ENCODE assay signal across 14 mouse cellular contexts in genomic region chr3:94611343-94611742, GRCm38 (mm10). TPM values are rescaled to one million over a fixed set of nuclear protein-coding genes. Genes with fewer than 3 reads are reported as not detected.
A peak's percentile ranks its signal among the peaks of the same experiment; 100 is the strongest.
DNase-seq lines count a peak whose midpoint lies in the region; ATAC-seq and TF ChIP-seq lines count a peak whose summit lies in the region.
"Had no signal": no experiment of that assay in that cellular context is flagged by ENCODE, and none has a peak within 500 bp of the region (broad histone marks: within the 10 kb centered on the region; RNA-seq: fewer than 3 reads in every experiment).

No protein-coding gene starts in this region.

- H3K36me3 ChIP-seq in forebrain, embryonic 13.5 days (ENCODE audit: poor library complexity, severe bottlenecking), result no peaks in the 10 kb centered on the region
- H3K36me3 ChIP-seq in forebrain, embryonic 12.5 days (replicated peaks), result no peaks in the 10 kb centered on the region
- no peaks in the 10 kb centered on the region for H3K36me3 ChIP-seq in limb, embryonic 14.5 days (ENCODE audit: control insufficient read depth, insufficient read depth, low read length)
- H3K36me3 ChIP-seq in intestine, postnatal 0 days (ENCODE audit: control insufficient read depth, insufficient read depth), result peaks cover 14% of the 10 kb centered on the region
- H3K36me3 ChIP-seq: hindbrain, embryonic 12.5 days had no signal

- H3K27me3 ChIP-seq in forebrain, embryonic 13.5 days, result no peaks in the 10 kb centered on the region
- no peaks in the 10 kb centered on the region for H3K27me3 ChIP-seq in forebrain, embryonic 12.5 days
- H3K27me3 ChIP-seq in limb, embryonic 14.5 days (ENCODE audit: control insufficient read depth, insufficient read depth, low read length), result no peaks in the 10 kb centered on the region
- no peaks in the 10 kb centered on the region for H3K27me3 ChIP-seq in intestine, postnatal 0 days (replicated peaks; ENCODE audit: control insufficient read depth, insufficient read depth, low read length)
- H3K27me3 ChIP-seq: hindbrain, embryonic 12.5 days had no signal

- intact Hi-C loops in left cerebral cortex, adult 2 months (cut with DNase I), result loop anchor here (10.0 kb wide), 1 partner anchor 113 kb away; no protein-coding TSS in a partner anchor

- no peak overlapping the region for H3K4me2 ChIP-seq in forebrain, embryonic 13.5 days
- H3K4me2 ChIP-seq in forebrain, embryonic 12.5 days, result no peak overlapping the region
- no peak overlapping the region for H3K4me2 ChIP-seq in limb, embryonic 14.5 days (replicated peaks; ENCODE audit: low read depth, low read length, severe bottlenecking)
- H3K4me2 ChIP-seq in intestine, postnatal 0 days (replicated peaks; ENCODE audit: low read depth), result no peak overlapping the region
- H3K4me2 ChIP-seq: hindbrain, embryonic 12.5 days had no signal

- H3K9me3 ChIP-seq in forebrain, embryonic 13.5 days (replicated peaks), result no peaks in the 10 kb centered on the region
- H3K9me3 ChIP-seq in forebrain, embryonic 12.5 days, result no peaks in the 10 kb centered on the region
- H3K9me3 ChIP-seq in limb, embryonic 14.5 days (ENCODE audit: control insufficient read depth, low read length), result no peaks in the 10 kb centered on the region
- H3K9me3 ChIP-seq in intestine, postnatal 0 days (ENCODE audit: control insufficient read depth), result no peaks in the 10 kb centered on the region
- H3K9me3 ChIP-seq: hindbrain, embryonic 12.5 days had no signal

- no peak overlapping the region for H3K4me3 ChIP-seq in forebrain, embryonic 13.5 days
- H3K4me3 ChIP-seq in forebrain, embryonic 12.5 days (replicated peaks), result no peak overlapping the region
- H3K4me3 ChIP-seq in left cerebral cortex, adult 2 months, result no peak overlapping the region
- no peak overlapping the region for H3K4me3 ChIP-seq in limb, embryonic 14.5 days (replicated peaks; ENCODE audit: low read length)
- no peak overlapping the region for H3K4me3 ChIP-seq in intestine, postnatal 0 days (ENCODE audit: low read depth, low read length)
- H3K4me3 ChIP-seq: hindbrain, embryonic 12.5 days had no signal

- no peak for TF ChIP-seq POLR2A in limb, embryonic 14.5 days (IDR thresholded peaks at IDR 0.05; ENCODE audit: borderline replicate concordance, extremely low read depth, insufficient read depth, insufficient read length)

- no peak overlapping the region for H3K9ac ChIP-seq in forebrain, embryonic 13.5 days
- H3K9ac ChIP-seq in forebrain, embryonic 12.5 days, result no peak overlapping the region
- H3K9ac ChIP-seq in limb, embryonic 14.5 days (ENCODE audit: low read depth, low read length, severe bottlenecking), result no peak overlapping the region
- no peak overlapping the region for H3K9ac ChIP-seq in intestine, postnatal 0 days (ENCODE audit: low read depth, low read length)
- H3K9ac ChIP-seq: hindbrain, embryonic 12.5 days had no signal

- 0 out of 2 replicates have a peak, but pooled peaks have one; percentile 13 for ATAC-seq in forebrain, embryonic 13.5 days
- ATAC-seq in forebrain, embryonic 12.5 days (ENCODE audit: low FRiP score), result no peak
- ATAC-seq in limb, embryonic 14.5 days (ENCODE audit: low FRiP score, low read depth), result no peak
- no peak for ATAC-seq in intestine, postnatal 0 days

- DNase-seq in left cerebral cortex, adult 2 months (ENCODE audit: extremely low spot score in 1 of 2, low spot score in 2 of 2), result peak in 1 of 2 experiments; percentile 15
- no peak for DNase-seq in left cerebral cortex, adult 8-10 months (ENCODE audit: low spot score in 2 of 2)
- peak; percentile 50 to 64 for DNase-seq in cerebellum, postnatal 14 days
- DNase-seq in limb, embryonic 14.5 days (ENCODE audit: low spot score), result no peak
- no peak for DNase-seq in embryo, embryonic 10.5 days (ENCODE audit: low spot score)

- 58% methylated on average over 4 of the region's 4 CpGs for WGBS in forebrain, embryonic 13.5 days
- WGBS in forebrain, embryonic 12.5 days, result 75% methylated on average over 4 of the region's 4 CpGs
- WGBS in limb, embryonic 14.5 days, result 22% methylated on average over 3 of the region's 4 CpGs
- WGBS in intestine, postnatal 0 days, result 60% methylated on average over 4 of the region's 4 CpGs

- H3K27ac ChIP-seq in forebrain, embryonic 13.5 days, result no peak overlapping the region
- H3K27ac ChIP-seq in forebrain, embryonic 12.5 days, result no peak overlapping the region
- H3K27ac ChIP-seq in left cerebral cortex, adult 2 months, result peak overlapping the region; percentile 30; the same call in 1 of the 2 replicates
- H3K27ac ChIP-seq in limb, embryonic 14.5 days (replicated peaks; ENCODE audit: low read depth, low read length), result peak overlapping the region; percentile 34
- H3K27ac ChIP-seq in intestine, postnatal 0 days (ENCODE audit: low read depth, low read length), result no peak overlapping the region
- H3K27ac ChIP-seq: hindbrain, embryonic 12.5 days had no signal

- no peak for TF ChIP-seq CTCF in left cerebral cortex, adult 2 months (IDR thresholded peaks at IDR 0.05)
- TF ChIP-seq CTCF in intestine, postnatal 0 days (IDR thresholded peaks at IDR 0.05; ENCODE audit: low read depth), result no peak

- no peaks in the 10 kb centered on the region for H3K4me1 ChIP-seq in forebrain, embryonic 13.5 days
- H3K4me1 ChIP-seq in forebrain, embryonic 12.5 days, result peaks cover 4% of the 10 kb centered on the region; the same call in 1 of the 2 replicates
- peaks cover 12% of the 10 kb centered on the region for H3K4me1 ChIP-seq in limb, embryonic 14.5 days (ENCODE audit: control insufficient read depth, insufficient read depth, low read length)
- no peaks in the 10 kb centered on the region for H3K4me1 ChIP-seq in intestine, postnatal 0 days (replicated peaks; ENCODE audit: control insufficient read depth, insufficient read depth, low read length)

RNA-seq across cellular contexts. Expression of gene Snx27, which starts 28.8 kb away (rescaled TPM):
- 64.9 and 69.0 TPM in 2 replicates for polyA plus RNA-seq in forebrain, embryonic 13.5 days (2015; fragmentation: Nextera tagmentation; extraction: Ambion mirVana)
- 67.5 and 70.5 TPM in 2 replicates for polyA plus RNA-seq in forebrain, embryonic 12.5 days (2016; fragmentation: Nextera tagmentation; extraction: Ambion mirVana)
- 100 to 1,000 TPM; 102 to 107 TPM for total RNA-seq in left cerebral cortex, adult 2 months (2021)
- total RNA-seq in left cerebral cortex, adult 8-10 months (2022), result 100 to 1,000 TPM; 100 to 109 (median 105) TPM
- polyA plus RNA-seq in limb, embryonic 14.5 days (2012; rRNA removed), result 22.5 and 24.3 TPM in 2 replicates
- polyA plus RNA-seq in limb, embryonic 14.5 days (2014; fragmentation: Nextera tagmentation; extraction: Ambion mirVana), result 37.2 and 43.0 TPM in 2 replicates
- polyA plus RNA-seq in intestine, postnatal 0 days (2015; fragmentation: Nextera tagmentation; extraction: Ambion mirVana), result 20.9 and 26.5 TPM in 2 replicates

RNA-seq across cellular contexts. Expression of gene Gm10972, which starts 31.6 kb away (rescaled TPM):
- not detected in 2 replicates for polyA plus RNA-seq in forebrain, embryonic 13.5 days (2015; fragmentation: Nextera tagmentation; extraction: Ambion mirVana)
- polyA plus RNA-seq in forebrain, embryonic 12.5 days (2016; fragmentation: Nextera tagmentation; extraction: Ambion mirVana), result not detected in 2 replicates
- total RNA-seq in left cerebral cortex, adult 2 months (2021), result not detected
- not detected for total RNA-seq in left cerebral cortex, adult 8-10 months (2022)
- not detected in 2 replicates for polyA plus RNA-seq in limb, embryonic 14.5 days (2012; rRNA removed)
- not detected in 2 replicates for polyA plus RNA-seq in limb, embryonic 14.5 days (2014; fragmentation: Nextera tagmentation; extraction: Ambion mirVana)
- not detected in 2 replicates for polyA plus RNA-seq in intestine, postnatal 0 days (2015; fragmentation: Nextera tagmentation; extraction: Ambion mirVana)
- total RNA-seq: adrenal gland, adult 2 months; megakaryocyte progenitor cell, adult 5-6 weeks had no signal
- polyA plus RNA-seq: adrenal gland, adult 2 months; hindbrain, embryonic 12.5 days; large intestine, adult 2 months; neural tube, embryonic 14.5 days; stomach, embryonic 14.5 days had no signal

RNA-seq across cellular contexts. Expression of gene Tuft1, which starts 47.3 kb away (rescaled TPM):
- polyA plus RNA-seq in forebrain, embryonic 13.5 days (2015; fragmentation: Nextera tagmentation; extraction: Ambion mirVana), result 2.2 and 2.7 TPM in 2 replicates
- polyA plus RNA-seq in forebrain, embryonic 12.5 days (2016; fragmentation: Nextera tagmentation; extraction: Ambion mirVana), result 3.2 TPM in 2 replicates
- total RNA-seq in left cerebral cortex, adult 2 months (2021), result 1 to 10 TPM; 1.8 to 1.9 TPM
- 1 to 10 TPM; 2.1 to 3.7 (median 2.7) TPM for total RNA-seq in left cerebral cortex, adult 8-10 months (2022)
- polyA plus RNA-seq in limb, embryonic 14.5 days (2012; rRNA removed), result 9.8 and 11.9 TPM in 2 replicates
- polyA plus RNA-seq in limb, embryonic 14.5 days (2014; fragmentation: Nextera tagmentation; extraction: Ambion mirVana), result 16.6 and 19.1 TPM in 2 replicates
- 10.9 and 12.0 TPM in 2 replicates for polyA plus RNA-seq in intestine, postnatal 0 days (2015; fragmentation: Nextera tagmentation; extraction: Ambion mirVana)

Comparison
In these comparisons a context has a peak if more than half of its experiments do, and no peak if none do; other contexts are left out.
1. H3K27ac ChIP-seq: peak in left cerebral cortex, adult 2 months (single experiment) and limb, embryonic 14.5 days (single experiment); none in forebrain, embryonic 13.5 days (single experiment), forebrain, embryonic 12.5 days (single experiment) and intestine, postnatal 0 days (single experiment).
2. DNase-seq: peak in cerebellum, postnatal 14 days (2 of 2); none in left cerebral cortex, adult 8-10 months (0 of 2), limb, embryonic 14.5 days (single experiment) and embryo, embryonic 10.5 days (single experiment).